Mouse (Mus musculus): ENCODE measurements around the gene Plin3. TPM values are rescaled to one million over a fixed set of nuclear protein-coding genes. Genes with fewer than 3 reads are reported as not detected.
"Not testable (repeated sequence)": the region's sequence is repeated elsewhere in the genome, so short reads cannot be mapped to it uniquely, and the experiment has no call there.

The Plin3 gene
- polyA plus RNA-seq, 1 experiment from 2014 or later, result 106 TPM

GRCm38 (mm10) chr17:56266271-56266670 lies 26.4 kb downstream of the Plin3 start:
- 35% methylated on average over 3 of the region's 3 CpGs for WGBS
- Histone ChIP-seq H3K4me2 (replicated peaks; ENCODE audit: low read depth, low read length) (no peak overlapping the region), H3K4me3 (ENCODE audit: low read length) (no peak overlapping the region), H3K27ac (ENCODE audit: low read length) (no peak overlapping the region), H3K27me3 (ENCODE audit: insufficient read depth, low read length) (no peaks in the 10 kb centered on the region), H3K36me3 (ENCODE audit: insufficient read depth, low read length) (peaks cover 20% of the 10 kb centered on the region), H3K4me1 (ENCODE audit: insufficient read depth, low read length) (peaks cover 6% of the 10 kb centered on the region), H3K9me3 (ENCODE audit: low read length) (no peaks in the 10 kb centered on the region), H3K9ac (replicated peaks; ENCODE audit: low read length) (no peak overlapping the region)
- no peak for ATAC-seq (ENCODE audit: low FRiP score, low TSS enrichment)

GRCm38 (mm10) chr17:56265869-56266268 lies 26.8 kb downstream of the Plin3 start:
- H3K27ac ChIP-seq (ENCODE audit: low read length), result no peak overlapping the region
- ATAC-seq (ENCODE audit: low FRiP score, low TSS enrichment), result no peak
- WGBS, result 66% methylated on average over 3 of the region's 3 CpGs

GRCm38 (mm10) chr17:56265011-56265410 lies 27.7 kb downstream of the Plin3 start:
- H3K9me3 ChIP-seq (ENCODE audit: low read length), result no peaks in the 10 kb centered on the region
- no peak overlapping the region for H3K4me2 ChIP-seq (replicated peaks; ENCODE audit: low read depth, low read length)
- no peaks in the 10 kb centered on the region for H3K27me3 ChIP-seq (ENCODE audit: insufficient read depth, low read length)
- ATAC-seq (ENCODE audit: low FRiP score, low TSS enrichment), result no peak
- no peak overlapping the region for H3K9ac ChIP-seq (replicated peaks; ENCODE audit: low read length)
- no peak overlapping the region for H3K27ac ChIP-seq (ENCODE audit: low read length)
- no peak overlapping the region for H3K4me3 ChIP-seq (ENCODE audit: low read length)
- peaks cover 18% of the 10 kb centered on the region for H3K36me3 ChIP-seq (ENCODE audit: insufficient read depth, low read length)
- WGBS, result 92% methylated on average over 4 of the region's 4 CpGs
- H3K4me1 ChIP-seq (ENCODE audit: insufficient read depth, low read length), result peaks cover 6% of the 10 kb centered on the region

More at GRCm38 (mm10) chr17:56265869-56266268, 26.8 kb downstream of the Plin3 start:
- Histone ChIP-seq H3K27me3 (ENCODE audit: insufficient read depth, low read length) (no peaks in the 10 kb centered on the region), H3K4me3 (ENCODE audit: low read length) (no peak overlapping the region), H3K36me3 (ENCODE audit: insufficient read depth, low read length) (peaks cover 16% of the 10 kb centered on the region), H3K9me3 (ENCODE audit: low read length) (no peaks in the 10 kb centered on the region), H3K4me2 (replicated peaks; ENCODE audit: low read depth, low read length) (no peak overlapping the region), H3K9ac (replicated peaks; ENCODE audit: low read length) (no peak overlapping the region), H3K4me1 (ENCODE audit: insufficient read depth, low read length) (peaks cover 6% of the 10 kb centered on the region)

GRCm38 (mm10) chr17:56264020-56264419 lies 28.7 kb downstream of the Plin3 start:
- no peaks in the 10 kb centered on the region for H3K9me3 ChIP-seq (ENCODE audit: low read length)
- no peak overlapping the region for H3K9ac ChIP-seq (replicated peaks; ENCODE audit: low read length)
- peaks cover 9% of the 10 kb centered on the region for H3K4me1 ChIP-seq (ENCODE audit: insufficient read depth, low read length)
- no peak overlapping the region for H3K4me3 ChIP-seq (ENCODE audit: low read length)
- H3K4me2 ChIP-seq (replicated peaks; ENCODE audit: low read depth, low read length), result no peak overlapping the region
- peaks cover 28% of the 10 kb centered on the region for H3K36me3 ChIP-seq (ENCODE audit: insufficient read depth, low read length)
- WGBS, result 21% methylated on average over 8 of the region's 8 CpGs
- no peak overlapping the region for H3K27ac ChIP-seq (ENCODE audit: low read length)
- H3K27me3 ChIP-seq (ENCODE audit: insufficient read depth, low read length), result no peaks in the 10 kb centered on the region
- peak; percentile 33; the same call in 1 of the 2 replicates for ATAC-seq (ENCODE audit: low FRiP score, low TSS enrichment)

- WGBS, result 79% methylated on average over 3 of the region's 3 CpGs
- H3K4me2 ChIP-seq (replicated peaks; ENCODE audit: low read depth, low read length), result no peak overlapping the region
- peaks cover 39% of the 10 kb centered on the region for H3K36me3 ChIP-seq (ENCODE audit: insufficient read depth, low read length)
- H3K9ac ChIP-seq (replicated peaks; ENCODE audit: low read length), result no peak overlapping the region
- ATAC-seq (ENCODE audit: low FRiP score, low TSS enrichment), result no peak
- H3K27me3 ChIP-seq (ENCODE audit: insufficient read depth, low read length), result no peaks in the 10 kb centered on the region
- H3K9me3 ChIP-seq (ENCODE audit: low read length), result no peaks in the 10 kb centered on the region
- no peak overlapping the region for H3K4me3 ChIP-seq (ENCODE audit: low read length)
- H3K27ac ChIP-seq (ENCODE audit: low read length), result no peak overlapping the region
- H3K4me1 ChIP-seq (ENCODE audit: insufficient read depth, low read length), result peaks cover 22% of the 10 kb centered on the region
These were observed 30.0 kb downstream of the Plin3 start for GRCm38 (mm10) chr17:56262645-56263094.

GRCm38 (mm10) chr17:56261166-56261565 lies 31.5 kb downstream of the Plin3 start:
- peaks cover 39% of the 10 kb centered on the region for H3K36me3 ChIP-seq (ENCODE audit: insufficient read depth, low read length)
- H3K4me3 ChIP-seq (ENCODE audit: low read length), result no peak overlapping the region
- no peaks in the 10 kb centered on the region for H3K9me3 ChIP-seq (ENCODE audit: low read length)
- H3K4me2 ChIP-seq (replicated peaks; ENCODE audit: low read depth, low read length), result no peak overlapping the region
- no peaks in the 10 kb centered on the region for H3K27me3 ChIP-seq (ENCODE audit: insufficient read depth, low read length)
- 86% methylated on average over 3 of the region's 3 CpGs for WGBS
- no peak overlapping the region for H3K9ac ChIP-seq (replicated peaks; ENCODE audit: low read length)
- H3K4me1 ChIP-seq (ENCODE audit: insufficient read depth, low read length), result peaks cover 25% of the 10 kb centered on the region
- ATAC-seq (ENCODE audit: low FRiP score, low TSS enrichment), result no peak
- H3K27ac ChIP-seq (ENCODE audit: low read length), result no peak overlapping the region

- Histone ChIP-seq H3K27ac (ENCODE audit: low read length) (no peak overlapping the region), H3K27me3 (ENCODE audit: insufficient read depth, low read length) (no peaks in the 10 kb centered on the region), H3K4me2 (replicated peaks; ENCODE audit: low read depth, low read length) (0 out of 2 replicates have a peak overlapping the region, but pooled peaks have one; percentile 4), H3K9me3 (ENCODE audit: low read length) (no peaks in the 10 kb centered on the region), H3K4me3 (ENCODE audit: low read length) (no peak overlapping the region), H3K9ac (replicated peaks; ENCODE audit: low read length) (peak overlapping the region; percentile 15; the same call in 1 of the 2 replicates), H3K36me3 (ENCODE audit: insufficient read depth, low read length) (peaks cover 36% of the 10 kb centered on the region), H3K4me1 (ENCODE audit: insufficient read depth, low read length) (peaks cover 30% of the 10 kb centered on the region)
- ATAC-seq (ENCODE audit: low FRiP score, low TSS enrichment), result no peak
- 85% methylated on average over 10 of the region's 10 CpGs for WGBS
These were observed 33.2 kb downstream of the Plin3 start for GRCm38 (mm10) chr17:56259301-56260037.

GRCm38 (mm10) chr17:56258812-56259211 lies 33.9 kb downstream of the Plin3 start:
- not testable (repeated sequence) for H3K27ac ChIP-seq (ENCODE audit: low read length); H3K27me3 ChIP-seq (ENCODE audit: insufficient read depth, low read length); H3K4me3 ChIP-seq (ENCODE audit: low read length); ATAC-seq (ENCODE audit: low FRiP score, low TSS enrichment); H3K9me3 ChIP-seq (ENCODE audit: low read length)
- Histone ChIP-seq H3K4me1 (ENCODE audit: insufficient read depth, low read length) (peaks cover 30% of the 10 kb centered on the region), H3K9ac (replicated peaks; ENCODE audit: low read length) (0 out of 2 replicates have a peak overlapping the region, but pooled peaks have one; percentile 15), H3K4me2 (replicated peaks; ENCODE audit: low read depth, low read length) (0 out of 2 replicates have a peak overlapping the region, but pooled peaks have one; percentile 4), H3K36me3 (ENCODE audit: insufficient read depth, low read length) (peaks cover 36% of the 10 kb centered on the region)
- 31% methylated on average over 2 of the region's 2 CpGs for WGBS

GRCm38 (mm10) chr17:56258269-56258668 lies 34.4 kb downstream of the Plin3 start:
- Histone ChIP-seq H3K36me3 (ENCODE audit: insufficient read depth, low read length) (peaks cover 36% of the 10 kb centered on the region), H3K4me1 (ENCODE audit: insufficient read depth, low read length) (peaks cover 30% of the 10 kb centered on the region)
- not testable (repeated sequence) for H3K4me3 ChIP-seq (ENCODE audit: low read length); H3K9ac ChIP-seq (replicated peaks; ENCODE audit: low read length); H3K27me3 ChIP-seq (ENCODE audit: insufficient read depth, low read length); H3K4me2 ChIP-seq (replicated peaks; ENCODE audit: low read depth, low read length); H3K27ac ChIP-seq (ENCODE audit: low read length); ATAC-seq (ENCODE audit: low FRiP score, low TSS enrichment); H3K9me3 ChIP-seq (ENCODE audit: low read length)
- WGBS, result 92% methylated on average over 19 of the region's 19 CpGs

Measured in kidney, embryonic 16.5 days (tissue).